Mouse (Mus musculus) adrenal gland (tissue): Measurements from ENCODE around the gene Mcfd2.

Source experiments
- intact Hi-C: fragments of 180-260 bp; cut with DNase I; formaldehyde crosslinking; loops from one replicate; pipeline ENCODE4 v1.15.1; 2025

The Mcfd2 gene

GRCm38 (mm10) chr17:87254384-87254783, 11.4 kb downstream of the Mcfd2 start:
- intact Hi-C loops, result loop anchor here (5.0 kb wide), 1 partner anchor 337 kb away; the partner anchor contains the start of gene Tmem247

- intact Hi-C loops, result loop anchor here (5.0 to 10.0 kb wide), 3 partner anchors 114 to 751 kb away; partner anchors contain the start of gene Socs5
Measured at GRCm38 (mm10) chr17:87246103-87246502, 19.6 kb downstream of the Mcfd2 start.

DNA sequence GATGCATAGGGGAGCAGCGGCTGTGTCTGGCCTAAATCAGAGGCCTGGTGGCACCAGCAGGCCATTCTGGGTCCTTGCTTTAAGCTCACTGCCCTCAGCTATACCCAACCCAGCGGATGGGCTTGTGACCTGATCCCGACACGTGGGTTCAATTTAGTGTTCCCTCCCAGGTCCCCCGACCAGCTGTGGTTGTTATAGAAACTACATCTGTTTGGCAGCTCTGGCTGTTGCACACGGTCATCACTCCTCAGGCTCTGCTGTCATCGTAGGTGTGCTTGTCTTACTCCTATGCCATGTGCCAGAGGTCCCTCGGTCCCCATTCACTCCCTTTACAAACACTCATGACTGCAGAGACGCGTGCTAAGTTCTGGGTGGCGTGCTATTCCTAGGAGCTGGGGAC, 27.9 kb downstream of the Mcfd2 start:
- intact Hi-C loops, result no loop called here

DNA sequence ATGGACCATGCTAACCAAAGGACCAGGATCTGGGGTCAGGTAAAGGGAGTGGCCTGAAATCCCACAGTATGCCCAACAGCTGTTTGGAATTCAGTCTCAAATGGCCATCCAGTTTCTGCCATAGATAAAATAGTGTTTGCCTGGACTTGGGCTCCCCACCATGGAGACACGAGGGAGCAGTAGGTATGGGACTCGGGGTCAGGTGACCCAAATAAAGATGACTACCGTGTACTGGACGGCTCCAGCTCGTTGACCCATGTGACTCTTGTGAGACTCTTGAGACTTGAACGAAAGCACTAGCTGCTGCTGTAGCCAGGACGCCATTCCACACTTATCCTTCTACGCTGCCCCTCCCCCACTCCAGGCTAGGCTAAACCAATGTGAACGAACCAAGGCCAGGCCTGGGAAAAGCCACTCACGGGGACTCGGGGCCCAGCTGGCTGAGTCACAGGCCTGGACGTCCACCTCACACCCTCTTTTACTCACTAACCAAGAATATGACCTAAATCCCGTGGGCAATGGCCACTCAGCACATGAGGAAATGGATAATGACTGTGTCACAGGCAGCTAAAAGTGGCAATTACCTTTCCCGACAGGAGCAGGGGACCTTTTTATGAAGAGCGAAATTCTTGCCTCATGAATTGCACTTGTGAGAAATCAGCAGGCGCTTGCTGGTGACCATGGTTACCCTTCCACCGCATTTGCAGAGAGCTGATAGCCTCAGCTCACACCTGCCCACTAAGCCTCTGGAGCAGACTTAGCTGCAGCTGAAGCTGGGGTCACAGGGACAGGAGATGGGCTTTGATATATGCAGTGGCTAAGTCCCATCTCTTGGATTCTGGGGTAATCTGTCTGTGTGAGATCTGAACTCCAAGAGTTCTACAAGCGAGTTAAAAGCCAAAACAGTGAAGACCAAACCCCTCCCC, 28.7 kb downstream of the Mcfd2 start:
- intact Hi-C loops, result no loop called here

DNA sequence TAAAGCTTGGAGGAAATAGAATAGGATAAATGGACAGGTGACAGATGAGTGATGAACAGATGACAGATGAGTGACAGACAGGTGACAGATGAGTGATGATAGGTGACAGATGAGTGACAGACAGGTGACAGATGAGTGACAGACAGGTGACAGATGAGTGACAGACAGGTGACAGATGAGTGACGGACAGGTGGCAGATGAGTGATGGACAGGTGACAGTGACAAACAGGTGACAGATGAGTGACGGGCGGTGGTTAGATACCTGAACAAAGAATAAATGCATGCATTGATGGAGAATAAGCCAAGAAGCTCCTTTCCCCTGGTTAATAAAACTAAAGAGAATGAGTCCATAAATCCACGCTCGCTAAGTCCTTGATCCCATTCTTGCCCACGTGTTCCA, 30.7 kb downstream of the Mcfd2 start:
- intact Hi-C loops, result no loop called here

- intact Hi-C loops, result no loop called here
Measured at GRCm38 (mm10) chr17:87227878-87228277, 37.9 kb downstream of the Mcfd2 start.

GRCm38 (mm10) chr17:87226079-87226640, 39.6 kb downstream of the Mcfd2 start:
- intact Hi-C loops, result no loop called here

- intact Hi-C loops, result no loop called here
Measured at GRCm38 (mm10) chr17:87225384-87225783, 40.4 kb downstream of the Mcfd2 start.

- intact Hi-C loops, result no loop called here
Measured at GRCm38 (mm10) chr17:87224461-87224860, 41.3 kb downstream of the Mcfd2 start.

DNA sequence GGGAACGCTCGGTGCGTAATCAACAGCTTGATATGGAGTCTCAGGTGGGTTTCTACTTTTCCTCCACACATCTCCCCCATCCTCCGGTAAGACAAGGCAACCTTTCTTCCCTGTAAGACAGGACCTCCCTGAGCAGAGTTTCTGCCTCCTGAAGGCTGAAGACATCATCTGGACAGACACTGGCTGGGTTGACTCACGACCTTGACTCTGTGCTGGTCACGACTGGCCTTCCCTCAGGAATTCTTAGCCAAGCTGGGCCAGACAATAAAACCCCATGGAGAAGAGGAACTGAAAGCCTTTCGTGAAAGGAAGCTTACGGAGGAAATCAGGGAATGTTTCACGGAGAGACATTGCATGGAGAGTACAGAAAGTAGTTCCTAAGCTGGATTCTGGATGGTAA, 46.3 kb downstream of the Mcfd2 start:
- intact Hi-C loops, result no loop called here

DNA sequence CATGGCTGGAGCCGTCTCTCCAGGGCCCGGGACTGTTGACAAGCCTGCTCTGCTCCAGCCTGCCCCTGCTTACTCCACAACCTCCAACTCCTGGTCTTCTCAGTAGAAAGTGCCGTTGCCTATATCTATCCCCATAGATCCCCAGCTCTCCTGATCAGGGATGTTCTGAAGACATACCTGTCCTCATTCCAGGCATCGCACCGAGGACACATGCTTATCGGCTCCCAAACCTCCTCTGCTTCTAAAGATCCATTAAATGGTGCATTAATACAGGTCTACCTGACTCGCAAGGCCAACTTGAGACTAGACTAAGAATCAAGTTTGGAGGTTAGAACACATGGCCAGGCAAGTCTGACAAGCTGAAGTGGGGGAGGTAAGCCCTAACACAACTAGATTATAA, 51.2 kb downstream of the Mcfd2 start:
- intact Hi-C loops, result no loop called here

- intact Hi-C loops, result no loop called here
Measured at GRCm38 (mm10) chr17:87210525-87210924, 55.2 kb downstream of the Mcfd2 start.

DNA sequence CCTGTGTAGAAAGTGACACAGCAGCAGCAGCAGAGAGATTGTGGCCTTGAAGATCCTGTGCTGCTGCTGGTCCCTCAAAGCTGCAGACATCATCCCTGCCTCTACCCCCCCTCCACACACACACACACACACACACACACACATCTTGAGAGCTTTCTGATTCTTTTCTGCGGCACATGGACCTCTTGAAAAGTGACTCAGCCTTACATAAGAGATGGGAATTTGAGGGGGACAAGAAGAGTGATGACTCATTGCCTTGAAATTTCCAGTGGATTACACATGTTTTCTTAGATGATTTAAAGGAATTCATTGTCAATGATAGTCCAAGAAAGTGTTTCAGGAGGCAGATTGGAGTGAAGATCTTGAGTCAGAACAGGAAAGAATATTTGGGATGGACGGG, 58.9 kb downstream of the Mcfd2 start:
- intact Hi-C loops, result no loop called here
